ENCODE assay signal across 8 mouse cellular contexts in genomic region chr16:30063121-30063881, GRCm38 (mm10). TPM values are rescaled to one million over a fixed set of nuclear protein-coding genes. Genes with fewer than 3 reads are reported as not detected.
DNase-seq lines count a peak whose midpoint lies in the region; ATAC-seq and TF ChIP-seq lines count a peak whose summit lies in the region.

No protein-coding gene starts in this region.

- H3K9me3 ChIP-seq in embryonic facial prominence, embryonic 12.5 days, result no peaks in the 10 kb centered on the region
- no peaks in the 10 kb centered on the region for H3K9me3 ChIP-seq in heart, embryonic 12.5 days (replicated peaks)
- H3K9me3 ChIP-seq in kidney, postnatal 0 days (replicated peaks; ENCODE audit: low read length), result no peaks in the 10 kb centered on the region

- H3K9ac ChIP-seq in embryonic facial prominence, embryonic 12.5 days, result peak overlapping the region; percentile 83
- peak overlapping the region; percentile 88 for H3K9ac ChIP-seq in heart, embryonic 12.5 days
- H3K9ac ChIP-seq in kidney, postnatal 0 days (ENCODE audit: low read depth, low read length), result peak overlapping the region; percentile 72

- peaks cover 42% of the 10 kb centered on the region for H3K4me1 ChIP-seq in embryonic facial prominence, embryonic 12.5 days
- peaks cover 58% of the 10 kb centered on the region for H3K4me1 ChIP-seq in heart, embryonic 12.5 days (replicated peaks)
- peaks cover 31% of the 10 kb centered on the region for H3K4me1 ChIP-seq in kidney, postnatal 0 days (replicated peaks; ENCODE audit: insufficient read depth, low read length)
- peaks cover 8% of the 10 kb centered on the region for H3K4me1 ChIP-seq in lung, adult 2 months (ENCODE audit: control insufficient read depth, insufficient read depth, low read length)

- no peaks in the 10 kb centered on the region for H3K36me3 ChIP-seq in embryonic facial prominence, embryonic 12.5 days
- no peaks in the 10 kb centered on the region for H3K36me3 ChIP-seq in heart, embryonic 12.5 days
- H3K36me3 ChIP-seq in kidney, postnatal 0 days (ENCODE audit: insufficient read depth, low read length), result no peaks in the 10 kb centered on the region

- H3K4me2 ChIP-seq in embryonic facial prominence, embryonic 12.5 days (replicated peaks), result peak overlapping the region; percentile 94
- peak overlapping the region; percentile 88 for H3K4me2 ChIP-seq in heart, embryonic 12.5 days
- peak overlapping the region; percentile 90 for H3K4me2 ChIP-seq in kidney, postnatal 0 days (ENCODE audit: low read length)

- ATAC-seq in embryonic facial prominence, embryonic 12.5 days (ENCODE audit: insufficient number of reproducible peaks, insufficient read depth, low FRiP score, low TSS enrichment), result peak; percentile 13
- ATAC-seq in heart, embryonic 12.5 days (ENCODE audit: insufficient number of reproducible peaks, low FRiP score), result peak; percentile 34
- peak; percentile 43 for ATAC-seq in kidney, postnatal 0 days (replicated peaks; ENCODE audit: low FRiP score, low read depth)

- no peak for TF ChIP-seq CTCF in kidney, postnatal 0 days (IDR thresholded peaks at IDR 0.05; ENCODE audit: low read depth)
- TF ChIP-seq CTCF in lung, adult 2 months (IDR thresholded peaks at IDR 0.05; ENCODE audit: insufficient read depth, low read length), result no peak

- peak overlapping the region; percentile 97 for H3K27ac ChIP-seq in embryonic facial prominence, embryonic 12.5 days
- H3K27ac ChIP-seq in heart, embryonic 12.5 days (ENCODE audit: poor library complexity, severe bottlenecking), result peak overlapping the region; percentile 99
- peak overlapping the region; percentile 97 for H3K27ac ChIP-seq in kidney, postnatal 0 days

- H3K4me3 ChIP-seq in embryonic facial prominence, embryonic 12.5 days, result peak overlapping the region; percentile 71
- H3K4me3 ChIP-seq in heart, embryonic 12.5 days, result peak overlapping the region; percentile 69
- H3K4me3 ChIP-seq in kidney, postnatal 0 days (replicated peaks; ENCODE audit: low read depth, low read length), result peak overlapping the region; percentile 77
- H3K4me3 ChIP-seq in lung, adult 2 months (replicated peaks; ENCODE audit: extremely low read depth, low read depth, low read length), result peak overlapping the region; percentile 50

- DNase-seq in B cell, adult 2 months, result peak; percentile 61 to 65
- DNase-seq in adipocyte (ENCODE audit: low spot score), result peak; percentile 81
- DNase-seq in kidney, postnatal 0 days (ENCODE audit: low spot score), result peak; percentile 74
- DNase-seq in lung, adult 2 months, result peak; percentile 77
- DNase-seq in retina, postnatal 1 day, result peak; percentile 88
- no peak for DNase-seq in T-cell, adult 2 months (ENCODE audit: low spot score)

- WGBS in embryonic facial prominence, embryonic 12.5 days, result under 1% methylated on average over 51 of the region's 82 CpGs
- under 1% methylated on average over 51 of the region's 82 CpGs for WGBS in heart, embryonic 12.5 days
- 0% methylated on average over 60 of the region's 82 CpGs for WGBS in kidney, postnatal 0 days
- WGBS in lung, adult 2 months, result under 1% methylated on average over 80 of the region's 82 CpGs

- no peak for TF ChIP-seq POLR2A in lung, adult 2 months (IDR thresholded peaks at IDR 0.05; ENCODE audit: borderline replicate concordance, extremely low read depth, low read depth, low read length)

- H3K27me3 ChIP-seq in embryonic facial prominence, embryonic 12.5 days, result 0 out of 2 replicates have a peak, but pooled peaks cover 3% of the 10 kb centered on the region
- H3K27me3 ChIP-seq in heart, embryonic 12.5 days (replicated peaks), result no peaks in the 10 kb centered on the region
- H3K27me3 ChIP-seq in kidney, postnatal 0 days (ENCODE audit: insufficient read depth, low read length), result no peaks in the 10 kb centered on the region

RNA-seq across cellular contexts. Expression of gene Hes1, which starts 0.9 kb away (rescaled TPM):
- 64.0 and 65.2 TPM in 2 replicates for polyA plus RNA-seq in embryonic facial prominence, embryonic 12.5 days (2016; fragmentation: Nextera tagmentation; extraction: Ambion mirVana)
- 32.7 and 34.7 TPM in 2 replicates for polyA plus RNA-seq in heart, embryonic 12.5 days (2016; fragmentation: Nextera tagmentation; extraction: Ambion mirVana)
- polyA plus RNA-seq in kidney, postnatal 0 days (2015; fragmentation: Nextera tagmentation; extraction: Ambion mirVana), result 87.1 and 102 TPM in 2 replicates
- 167 and 332 TPM in 2 replicates for polyA plus RNA-seq in lung, adult 2 months (2012; rRNA removed)
